Mouse (Mus musculus) kidney, embryonic 14.5 days (tissue): ENCODE results near the gene Dnttip2. TPM values are rescaled to one million over a fixed set of nuclear protein-coding genes. Genes with fewer than 3 reads are reported as not detected.
"Not testable (repeated sequence)": the region's sequence is repeated elsewhere in the genome, so short reads cannot be mapped to it uniquely, and the experiment has no call there.

Experiments used
- ATAC-seq: fragments of 200-750 bp; cut with Nextera tagmentation; 2 replicates; pipeline ENCODE4 v1.8.0; 2017; ENCODE audit warnings: moderate number of reproducible peaks, mild to moderate bottlenecking, moderate TSS enrichment, moderate library complexity; ENCODE audit not compliant: low FRiP score, low TSS enrichment
- H3K27ac ChIP-seq: fragments of 300-500 bp; sonication (generic); 2 replicates; pipeline ENCODE4 v1.5.1; 2014; ENCODE audit warnings: low read depth, mild to moderate bottlenecking, low read length, moderate library complexity, mixed read lengths
- H3K27me3 ChIP-seq: fragments of 300-500 bp; sonication (generic); 2 replicates; pipeline ENCODE4 v1.6.1; 2014; ENCODE audit warnings: mild to moderate bottlenecking, low read length; ENCODE audit not compliant: control insufficient read depth, insufficient read depth
- H3K36me3 ChIP-seq: fragments of 300-500 bp; sonication (generic); 2 replicates; pipeline ENCODE4 v1.6.1; 2014; ENCODE audit warnings: low read length, mixed read lengths; ENCODE audit not compliant: control insufficient read depth, insufficient read depth
- H3K4me1 ChIP-seq: fragments of 300-500 bp; sonication (generic); 2 replicates; pipeline ENCODE4 v1.6.1; 2014; ENCODE audit warnings: low read length, mixed read lengths; ENCODE audit not compliant: control insufficient read depth, insufficient read depth
- H3K4me2 ChIP-seq: fragments of 300-500 bp; sonication (generic); replicated peaks from 2 replicates; pipeline ENCODE4 v1.6.1; 2014; ENCODE audit warnings: low read depth, mild to moderate bottlenecking, low read length
- H3K4me3 ChIP-seq: fragments of 300-500 bp; sonication (generic); 2 replicates; pipeline ENCODE4 v1.5.1; 2014; ENCODE audit warnings: mild to moderate bottlenecking, low read length
- H3K9ac ChIP-seq: fragments of 300-500 bp; sonication (generic); 2 replicates; pipeline ENCODE4 v1.6.1; 2014; ENCODE audit warnings: low read depth, mild to moderate bottlenecking, low read length, moderate library complexity
- H3K9me3 ChIP-seq: fragments of 300-500 bp; sonication (generic); 2 replicates; pipeline ENCODE4 v1.6.1; 2016; ENCODE audit warnings: low read length; ENCODE audit not compliant: control insufficient read depth
- WGBS: fragments of 180-500 bp; shearing (Covaris S2); extraction: QIAGEN DNeasy Blood & Tissue Kit; methylation state at CpG from one replicate; pipeline ENCODE4 v1.1.7; 2014; 5-methylcytosine and 5-hydroxymethylcytosine counted together
- polyA plus RNA-seq: library from polyadenylated mRNA; unstranded; fragments of >200 nt; fragmentation: Nextera tagmentation; extraction: Ambion mirVana; gene quantifications from 2 replicates; pipeline ENCODE4 v1.2.1, GENCODE M21; 2014

Dnttip2 gene
- polyA plus RNA-seq, 1 experiment from 2014 or later: 85.5 TPM

GRCm38 (mm10) chr3:122246406-122246805 is 27.8 kb upstream of the Dnttip2 start:
- peak overlapping the region; percentile 82 for H3K4me2 ChIP-seq
- H3K27me3 ChIP-seq: no peaks in the 10 kb centered on the region
- H3K27ac ChIP-seq: no peak overlapping the region
- WGBS: 36% methylated on average over 6 of the region's 6 CpGs
- H3K9ac ChIP-seq: peak overlapping the region; percentile 89; the same call in 1 of the 2 replicates
- no peaks in the 10 kb centered on the region for H3K9me3 ChIP-seq
- H3K36me3 ChIP-seq: no peaks in the 10 kb centered on the region
- no peak for ATAC-seq
- peak overlapping the region; percentile 88 for H3K4me3 ChIP-seq
- peaks cover 11% of the 10 kb centered on the region for H3K4me1 ChIP-seq

GRCm38 (mm10) chr3:122246986-122247767 is 27.0 kb upstream of the Dnttip2 start:
- Histone ChIP-seq H3K27me3 (no peaks in the 10 kb centered on the region), H3K27ac (no peak overlapping the region), H3K9me3 (no peaks in the 10 kb centered on the region), H3K9ac (0 out of 2 replicates have a peak overlapping the region, but pooled peaks have one; percentile 0), H3K4me3 (peak overlapping the region; percentile 88; the same call in 1 of the 2 replicates), H3K4me1 (peaks cover 11% of the 10 kb centered on the region), H3K36me3 (no peaks in the 10 kb centered on the region), H3K4me2 (peak overlapping the region; percentile 82; the same call in 1 of the 2 replicates)
- 65% methylated on average over 12 of the region's 12 CpGs for WGBS
- ATAC-seq: no peak

GRCm38 (mm10) chr3:122247768-122248100 is 26.5 kb upstream of the Dnttip2 start:
- no peak for ATAC-seq
- no peaks in the 10 kb centered on the region for H3K36me3 ChIP-seq
- WGBS: 95% methylated on average over 2 of the region's 2 CpGs
- no peak overlapping the region for H3K4me3 ChIP-seq
- H3K27me3 ChIP-seq: no peaks in the 10 kb centered on the region
- H3K4me1 ChIP-seq: peaks cover 11% of the 10 kb centered on the region
- H3K27ac ChIP-seq: no peak overlapping the region
- H3K9ac ChIP-seq: 0 out of 2 replicates have a peak overlapping the region, but pooled peaks have one; percentile 0
- peak overlapping the region; percentile 9; the same call in 1 of the 2 replicates for H3K4me2 ChIP-seq
- no peaks in the 10 kb centered on the region for H3K9me3 ChIP-seq

GRCm38 (mm10) chr3:122252466-122253253 is 21.5 kb upstream of the Dnttip2 start:
- no peaks in the 10 kb centered on the region for H3K27me3 ChIP-seq
- H3K4me2 ChIP-seq: no peak overlapping the region
- WGBS: 66% methylated on average over 3 of the region's 3 CpGs
- H3K4me1 ChIP-seq: no peaks in the 10 kb centered on the region
- H3K27ac ChIP-seq: no peak overlapping the region
- H3K4me3 ChIP-seq: no peak overlapping the region
- no peak overlapping the region for H3K9ac ChIP-seq
- no peaks in the 10 kb centered on the region for H3K9me3 ChIP-seq
- no peaks in the 10 kb centered on the region for H3K36me3 ChIP-seq
- ATAC-seq: no peak

- H3K9ac ChIP-seq, H3K4me1 ChIP-seq, ATAC-seq, H3K27me3 ChIP-seq, H3K27ac ChIP-seq, H3K4me3 ChIP-seq, H3K4me2 ChIP-seq, H3K36me3 ChIP-seq, H3K9me3 ChIP-seq: not testable (repeated sequence)
- WGBS: 91% methylated on average over 7 of the region's 7 CpGs
Observed at GRCm38 (mm10) chr3:122254050-122254449, 20.1 kb upstream of the Dnttip2 start.

- ATAC-seq: no peak
- Histone ChIP-seq H3K9ac (no peak overlapping the region), H3K27me3 (no peaks in the 10 kb centered on the region), H3K4me1 (peaks cover under 1% of the 10 kb centered on the region; the same call in 1 of the 2 replicates), H3K4me2 (no peak overlapping the region), H3K4me3 (no peak overlapping the region), H3K36me3 (peaks cover under 1% of the 10 kb centered on the region; the same call in 1 of the 2 replicates), H3K27ac (no peak overlapping the region), H3K9me3 (no peaks in the 10 kb centered on the region)
- WGBS: 73% methylated on average over 5 of the region's 5 CpGs
Observed at GRCm38 (mm10) chr3:122269986-122270385, 4.2 kb upstream of the Dnttip2 start.

- H3K4me2 ChIP-seq, H3K4me3 ChIP-seq, H3K9me3 ChIP-seq, H3K9ac ChIP-seq, H3K27me3 ChIP-seq, ATAC-seq, H3K27ac ChIP-seq: not testable (repeated sequence)
- WGBS: 100% methylated on average over 1 of the region's 1 CpGs
- Histone ChIP-seq H3K4me1 (peaks cover 18% of the 10 kb centered on the region; the same call in 1 of the 2 replicates), H3K36me3 (peaks cover 25% of the 10 kb centered on the region)
Observed at GRCm38 (mm10) chr3:122272565-122272964, 1.6 kb upstream of the Dnttip2 start.

GRCm38 (mm10) chr3:122273407-122274240 is 564 bp upstream of the Dnttip2 start:
- 10% methylated on average over 20 of the region's 20 CpGs for WGBS

More at GRCm38 (mm10) chr3:122273407-122274240, 564 bp upstream of the Dnttip2 start:
- Histone ChIP-seq H3K4me3 (peak overlapping the region; percentile 99), H3K27ac (no peak overlapping the region), H3K9me3 (no peaks in the 10 kb centered on the region), H3K9ac (peak overlapping the region; percentile 28; the same call in 1 of the 2 replicates), H3K36me3 (peaks cover 35% of the 10 kb centered on the region), H3K4me1 (peaks cover 20% of the 10 kb centered on the region; the same call in 1 of the 2 replicates), H3K27me3 (no peaks in the 10 kb centered on the region), H3K4me2 (peak overlapping the region; percentile 40)
- ATAC-seq: no peak
